7 mouse cellular contexts compared by ENCODE assay signal in the genomic region with DNA sequence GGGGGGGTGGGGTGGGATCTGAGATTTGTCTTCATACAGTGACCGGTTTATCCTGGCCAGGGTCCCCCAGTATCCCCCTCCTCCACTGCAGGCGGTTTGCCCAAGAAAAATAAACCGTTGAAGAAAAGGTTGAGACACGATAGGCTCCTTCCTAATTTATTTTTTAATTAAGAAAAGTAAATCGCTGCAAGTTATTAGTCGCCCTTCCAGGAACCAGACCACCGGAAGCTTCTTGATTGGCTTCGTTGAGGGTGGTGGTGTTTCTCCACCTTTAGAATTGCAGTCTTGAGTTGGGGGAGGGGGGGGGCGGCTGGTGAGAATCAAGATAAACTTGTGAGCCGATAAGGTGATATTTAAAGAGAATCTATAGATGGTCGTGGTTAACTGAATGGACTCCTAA. TPM values are rescaled to one million over a fixed set of nuclear protein-coding genes. Genes with fewer than 3 reads are reported as not detected.
DNase-seq lines count a peak whose midpoint lies in the region; ATAC-seq and TF ChIP-seq lines count a peak whose summit lies in the region.

No protein-coding gene starts in this region.

- H3K79me2 ChIP-seq in C2C12 (ENCODE audit: control insufficient read depth, insufficient read depth) = peaks cover 40% of the 10 kb centered on the region

- TF ChIP-seq CTCF in C2C12 (IDR thresholded peaks at IDR 0.05; ENCODE audit: control insufficient read depth, insufficient read depth, insufficient read length) = no peak

- DNase-seq in 416B (ENCODE audit: low read depth) = peak; percentile 74
- peak; percentile 37 for DNase-seq in forebrain, embryonic 14.5 days (ENCODE audit: low spot score)
- DNase-seq in natural killer cell, adult 2 months (ENCODE audit: low spot score in 2 of 2) = no peak
- no peak for DNase-seq in layer of hippocampus, adult 8-10 months (ENCODE audit: low spot score in 2 of 2)
- DNase-seq in right cerebral cortex, postnatal 14 days = no peak

- WGBS in forebrain, embryonic 14.5 days = 1% methylated on average over 11 of the region's 11 CpGs
- under 1% methylated on average over 11 of the region's 11 CpGs for WGBS in liver, embryonic 15.5 days (ENCODE audit: insufficient replicate concordance)

- H3K4me1 ChIP-seq in forebrain, embryonic 14.5 days (ENCODE audit: control insufficient read depth, insufficient read depth, low read length) = peaks cover 26% of the 10 kb centered on the region
- H3K4me1 ChIP-seq in liver, embryonic 15.5 days (replicated peaks) = peaks cover 28% of the 10 kb centered on the region

- peak overlapping the region; percentile 89 for H3K4me3 ChIP-seq in C2C12 (ENCODE audit: insufficient read depth, poor library complexity, severe bottlenecking)
- peak overlapping the region; percentile 58 for H3K4me3 ChIP-seq in forebrain, embryonic 14.5 days (ENCODE audit: low read depth, low read length)
- H3K4me3 ChIP-seq in liver, embryonic 15.5 days (replicated peaks) = no peak overlapping the region

- H3ac ChIP-seq in C2C12 (ENCODE audit: control insufficient read depth, insufficient read length, low read depth) = no peak overlapping the region

- peak overlapping the region; percentile 35; the same call in 1 of the 2 replicates for H3K9ac ChIP-seq in forebrain, embryonic 14.5 days (ENCODE audit: low read length)
- no peak overlapping the region for H3K9ac ChIP-seq in liver, embryonic 15.5 days

- peaks cover 20% of the 10 kb centered on the region for H3K36me3 ChIP-seq in C2C12 (ENCODE audit: control insufficient read depth, insufficient read depth)
- H3K36me3 ChIP-seq in forebrain, embryonic 14.5 days (ENCODE audit: control insufficient read depth, insufficient read depth, low read length) = peaks cover 1% of the 10 kb centered on the region; the same call in 1 of the 2 replicates
- H3K36me3 ChIP-seq in liver, embryonic 15.5 days (replicated peaks) = 0 out of 2 replicates have a peak, but pooled peaks cover 4% of the 10 kb centered on the region

- H3K27me3 ChIP-seq in C2C12 (ENCODE audit: control insufficient read depth, insufficient read depth, insufficient read length) = no peaks in the 10 kb centered on the region
- H3K27me3 ChIP-seq in forebrain, embryonic 14.5 days (replicated peaks; ENCODE audit: control insufficient read depth, insufficient read depth, low read length) = peaks cover 31% of the 10 kb centered on the region
- peaks cover 86% of the 10 kb centered on the region for H3K27me3 ChIP-seq in liver, embryonic 15.5 days

- H3K4me2 ChIP-seq in forebrain, embryonic 14.5 days (ENCODE audit: low read length) = peak overlapping the region; percentile 98
- H3K4me2 ChIP-seq in liver, embryonic 15.5 days = peak overlapping the region; percentile 68

- H3K79me3 ChIP-seq in C2C12 (ENCODE audit: low read depth) = peaks cover 34% of the 10 kb centered on the region

- H3K9me3 ChIP-seq in forebrain, embryonic 14.5 days (replicated peaks; ENCODE audit: control insufficient read depth, low read length) = no peaks in the 10 kb centered on the region
- no peaks in the 10 kb centered on the region for H3K9me3 ChIP-seq in liver, embryonic 15.5 days (replicated peaks)

- 0 out of 2 replicates have a peak overlapping the region, but pooled peaks have one; percentile 70 for H3K27ac ChIP-seq in forebrain, embryonic 14.5 days (ENCODE audit: low read depth, low read length)
- H3K27ac ChIP-seq in liver, embryonic 15.5 days (replicated peaks) = peak overlapping the region; percentile 53; the same call in 1 of the 2 replicates

- no peak for ATAC-seq in forebrain, embryonic 14.5 days
- ATAC-seq in liver, embryonic 15.5 days (ENCODE audit: insufficient read depth) = no peak

TF ChIP-seq in C2C12, 6 proteins besides CTCF, POLR2A, EP300 and RAD21:
- TF ChIP-seq CEBPB (IDR thresholded peaks at IDR 0.05; ENCODE audit: low read depth) (no peak), MAX (IDR thresholded peaks at IDR 0.05) (no peak), FOSL1 (IDR thresholded peaks at IDR 0.05; ENCODE audit: insufficient read depth, low read length, poor library complexity, severe bottlenecking) (no peak), MYOG (IDR thresholded peaks at IDR 0.05; ENCODE audit: control insufficient read depth, extremely low read depth, insufficient read length) (no peak), MYOD1 (IDR thresholded peaks at IDR 0.05; ENCODE audit: control insufficient read depth, insufficient read length, low read depth) (no peak), USF1 (IDR thresholded peaks at IDR 0.05; ENCODE audit: low read depth) (no peak)
TF ChIP-seq in C2C12: peak in this region for 0.

RNA-seq across cellular contexts. Expression of a gene that starts 0.9 kb away (rescaled TPM):
- polyA plus RNA-seq in C2C12 (2012; fragmentation: generic; extraction: Trizol) = 196 TPM
- 60.8 and 70.3 TPM in 2 replicates for polyA plus RNA-seq in forebrain, embryonic 14.5 days (2014; fragmentation: Nextera tagmentation; extraction: Ambion mirVana)
- 21.6 and 24.5 TPM in 2 replicates for polyA plus RNA-seq in liver, embryonic 15.5 days (2015; fragmentation: Nextera tagmentation; extraction: Ambion mirVana)
- 10 to 100 TPM; 41.8 to 55.1 (median 48.8) TPM for total RNA-seq in layer of hippocampus, adult 8-10 months (2022)

RNA-seq across cellular contexts. Expression of a gene that starts 25.7 kb away (rescaled TPM):
- polyA plus RNA-seq in C2C12 (2012; fragmentation: generic; extraction: Trizol) = 13.5 TPM
- polyA plus RNA-seq in forebrain, embryonic 14.5 days (2014; fragmentation: Nextera tagmentation; extraction: Ambion mirVana) = 26.7 and 27.8 TPM in 2 replicates
- polyA plus RNA-seq in liver, embryonic 15.5 days (2015; fragmentation: Nextera tagmentation; extraction: Ambion mirVana) = 8.3 and 9.4 TPM in 2 replicates
- 10 to 100 TPM; 25.4 to 28.8 (median 26.5) TPM for total RNA-seq in layer of hippocampus, adult 8-10 months (2022)

RNA-seq across cellular contexts. Expression of a gene that starts 44.3 kb away (rescaled TPM):
- polyA plus RNA-seq in C2C12 (2012; fragmentation: generic; extraction: Trizol) = 0.02 TPM
- polyA plus RNA-seq in forebrain, embryonic 14.5 days (2014; fragmentation: Nextera tagmentation; extraction: Ambion mirVana) = 28.1 and 36.3 TPM in 2 replicates
- not detected in 2 replicates for polyA plus RNA-seq in liver, embryonic 15.5 days (2015; fragmentation: Nextera tagmentation; extraction: Ambion mirVana)
- total RNA-seq in layer of hippocampus, adult 8-10 months (2022) = not detected

Comparison
In these comparisons a context has a peak if more than half of its experiments do, and no peak if none do; other contexts are left out.
1. DNase-seq: peak in 416B (single experiment) and forebrain, embryonic 14.5 days (single experiment); none in natural killer cell, adult 2 months (0 of 2), layer of hippocampus, adult 8-10 months (0 of 2) and right cerebral cortex, postnatal 14 days (single experiment).
2. RNA of a gene that starts 44.3 kb away (polyA plus RNA-seq): 28.1 to 36.3 TPM in forebrain, embryonic 14.5 days; not detected in liver, embryonic 15.5 days and 0.02 TPM in C2C12 (single experiment); every median in the first group is over 10 times any median in the second.